Mouse (Mus musculus) liver, adult 2 months (tissue): Measurements from ENCODE around the gene Bach2.

ENCODE experiments used
- CTCF ChIP-seq: fragments of 200-500 bp; IDR thresholded peaks from 2 replicates; pipeline ENCODE4 v1.5.1; 2011; ENCODE audit warnings: low read depth, low read length, control low read depth
- POLR2A ChIP-seq: fragments of 200-500 bp; IDR thresholded peaks from 2 replicates; pipeline ENCODE4 v1.6.1; 2011; ENCODE audit warnings: low read length, control low read depth; ENCODE audit not compliant: insufficient read depth; ENCODE audit errors: extremely low read depth

GRCm38 (mm10) chr4:32264892-32265291, 26.3 kb downstream of the Bach2 start:
- TF ChIP-seq CTCF, result no peak
- no peak for TF ChIP-seq POLR2A
